Mouse (Mus musculus) gastrocnemius, adult 8-10 months (tissue): Measurements from ENCODE around the gene Ppm1l. TPM values are rescaled to one million over a fixed set of nuclear protein-coding genes. Genes with fewer than 3 reads are reported as not detected.
A peak's percentile ranks its signal among the peaks of the same experiment; 100 is the strongest.

Source experiments
- DNase-seq, 2 experiments: peaks; one replicate each; pipeline ENCODE4 v3.0.0; 2022; ENCODE audit warnings: low spot score in 2 of 2
- total RNA-seq, 4 experiments: library from RNA; stranded (reverse); gene quantifications; 2 replicates each; pipeline ENCODE4 v1.2.4; 2022

Ppm1l gene
- total RNA-seq, 4 experiments from 2014 or later: 102 to 132 (median 111) TPM

- no peak for DNase-seq
Observed at GRCm38 (mm10) chr3:69433580-69433979, 116.9 kb downstream of the Ppm1l start.

GRCm38 (mm10) chr3:69438773-69439514 lies 122.3 kb downstream of the Ppm1l start:
- DNase-seq: no peak

- no peak for DNase-seq
Observed at GRCm38 (mm10) chr3:69440761-69441160, 124.1 kb downstream of the Ppm1l start.

- no peak for DNase-seq
Observed at GRCm38 (mm10) chr3:69446989-69447388, 130.3 kb downstream of the Ppm1l start.

GRCm38 (mm10) chr3:69449041-69449440 lies 132.4 kb downstream of the Ppm1l start:
- DNase-seq: no peak

DNA sequence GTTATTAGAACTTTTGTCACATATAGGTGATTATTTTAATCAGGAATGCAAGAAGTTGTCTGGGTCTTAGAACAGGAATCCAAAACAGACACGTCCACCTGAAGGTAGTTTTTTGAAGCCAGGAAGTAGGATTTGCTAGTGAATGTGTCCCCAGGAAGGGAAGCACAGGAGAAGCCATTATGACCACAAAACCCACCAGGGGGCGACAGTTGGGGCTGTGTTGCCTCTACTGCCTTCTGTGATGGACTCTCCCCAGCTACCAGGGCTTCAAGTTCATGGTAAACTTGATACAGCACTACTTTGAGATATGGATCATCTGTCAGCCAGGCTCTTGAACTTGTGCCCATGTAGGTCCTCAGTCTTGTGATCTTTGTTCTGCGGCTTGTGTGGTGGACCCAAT lies 137.7 kb downstream of the Ppm1l start:
- no peak for DNase-seq

DNA sequence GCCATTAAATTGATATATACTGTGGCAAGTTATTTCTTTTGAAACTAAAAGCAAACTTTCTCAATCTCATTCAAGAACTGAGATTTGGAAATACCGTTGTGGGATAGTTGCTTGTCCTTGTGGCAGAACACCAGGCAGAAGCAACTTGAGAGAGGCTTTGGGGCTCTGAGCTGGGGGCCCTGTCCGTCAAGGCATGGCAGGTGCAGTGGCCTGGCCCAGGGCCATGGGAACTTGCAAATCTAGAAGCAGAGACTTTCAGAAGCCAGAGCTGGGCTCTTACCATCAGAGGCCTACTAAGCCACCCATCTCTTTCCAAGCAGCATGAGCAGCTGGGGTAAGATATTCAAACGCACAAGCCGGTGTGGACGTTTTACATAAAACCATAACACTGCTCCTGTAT lies 139.4 kb downstream of the Ppm1l start:
- peak; percentile 54 to 71 for DNase-seq

DNA sequence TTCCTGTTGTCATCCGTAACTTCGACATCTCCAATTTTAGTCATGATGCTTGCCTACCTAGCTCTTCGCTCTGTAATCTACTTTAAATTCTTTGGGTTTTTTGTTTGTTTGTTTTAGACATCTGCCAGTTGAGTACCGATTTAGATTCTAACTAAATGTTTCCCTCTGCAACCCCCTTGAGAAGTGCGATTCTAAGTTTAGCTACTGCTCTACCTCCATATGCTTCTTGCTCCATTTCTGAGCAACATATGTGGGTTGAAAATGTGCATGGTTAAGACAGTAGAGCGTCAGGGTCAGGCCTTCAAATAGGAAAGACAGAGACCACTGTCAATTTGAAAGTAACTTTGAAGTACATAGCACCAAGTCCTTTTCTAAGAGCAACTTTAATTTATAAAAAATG lies 142.1 kb downstream of the Ppm1l start:
- DNase-seq: no peak

DNA sequence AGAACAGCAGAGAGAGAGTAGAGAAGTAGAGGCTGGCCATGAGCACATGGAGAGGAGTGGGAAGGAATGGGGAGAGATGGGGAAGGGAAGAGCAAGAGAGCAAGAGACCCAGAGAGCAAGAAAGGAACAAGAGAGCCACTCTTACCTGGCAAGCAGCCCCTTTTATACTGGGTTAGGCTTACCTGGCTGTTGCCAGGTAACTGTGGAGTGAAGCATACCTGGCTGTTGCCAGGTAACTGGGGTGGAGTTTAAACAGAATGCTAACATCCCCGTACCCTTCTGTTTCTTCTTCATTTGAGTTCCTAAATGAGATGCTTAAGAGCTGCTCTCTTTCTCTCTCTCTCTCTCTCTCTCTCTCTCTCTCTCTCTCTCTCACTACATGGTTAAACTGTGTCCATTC lies 145.3 kb downstream of the Ppm1l start:
- DNase-seq: no peak

DNA sequence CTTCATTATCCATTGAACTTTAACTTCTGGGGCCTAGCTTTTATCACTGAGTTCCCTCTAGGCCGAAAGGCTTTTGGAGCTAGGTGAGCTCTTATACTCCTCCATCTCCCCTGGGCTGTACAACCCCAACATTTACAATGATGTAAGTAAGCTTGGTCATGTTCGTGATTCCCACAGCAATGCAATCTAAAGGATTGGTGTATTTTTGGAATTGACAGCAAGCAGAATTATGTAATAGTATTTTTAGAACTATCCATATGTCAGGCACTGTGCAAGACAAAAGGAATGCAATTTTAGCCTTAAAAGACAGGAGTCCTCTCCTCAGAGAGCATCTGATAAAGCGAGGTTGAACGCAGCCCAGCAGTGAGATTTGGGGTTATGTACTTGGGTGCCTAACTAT lies 149.1 kb downstream of the Ppm1l start:
- no peak for DNase-seq

DNA sequence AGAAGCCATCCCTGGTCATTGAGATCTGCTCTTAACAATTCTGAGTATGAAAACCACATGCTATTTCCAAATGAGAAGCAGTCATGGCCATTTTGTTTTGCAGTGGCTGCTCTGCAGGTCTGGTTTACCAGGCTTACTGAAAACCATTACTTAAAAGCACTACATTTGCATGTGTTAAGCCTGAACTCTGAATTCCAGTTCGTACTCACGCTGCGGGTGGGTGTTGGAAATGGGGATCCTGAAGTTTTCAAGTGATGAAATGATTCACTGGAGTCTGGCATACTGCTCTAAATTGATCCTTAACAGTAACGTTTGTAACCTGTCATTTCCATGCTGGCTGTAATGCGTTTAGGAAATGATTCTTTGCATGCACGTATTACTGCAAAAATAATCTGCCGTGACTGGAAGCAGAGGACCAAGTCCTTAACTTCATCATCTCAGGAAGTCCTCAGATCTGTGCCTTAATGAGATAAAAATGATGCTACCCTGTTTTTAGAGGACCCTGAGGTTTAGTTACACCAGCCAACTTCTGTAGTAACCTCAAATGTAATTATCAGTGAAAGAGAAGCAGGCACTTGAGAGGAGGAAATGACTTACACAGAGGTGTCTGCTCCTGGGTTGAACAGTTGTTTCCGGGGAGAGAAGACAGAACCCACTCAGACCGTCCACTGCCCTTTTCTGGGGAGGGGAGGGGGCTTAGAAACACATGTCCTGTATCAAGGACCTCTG lies 151.8 kb downstream of the Ppm1l start:
- DNase-seq: no peak

DNA sequence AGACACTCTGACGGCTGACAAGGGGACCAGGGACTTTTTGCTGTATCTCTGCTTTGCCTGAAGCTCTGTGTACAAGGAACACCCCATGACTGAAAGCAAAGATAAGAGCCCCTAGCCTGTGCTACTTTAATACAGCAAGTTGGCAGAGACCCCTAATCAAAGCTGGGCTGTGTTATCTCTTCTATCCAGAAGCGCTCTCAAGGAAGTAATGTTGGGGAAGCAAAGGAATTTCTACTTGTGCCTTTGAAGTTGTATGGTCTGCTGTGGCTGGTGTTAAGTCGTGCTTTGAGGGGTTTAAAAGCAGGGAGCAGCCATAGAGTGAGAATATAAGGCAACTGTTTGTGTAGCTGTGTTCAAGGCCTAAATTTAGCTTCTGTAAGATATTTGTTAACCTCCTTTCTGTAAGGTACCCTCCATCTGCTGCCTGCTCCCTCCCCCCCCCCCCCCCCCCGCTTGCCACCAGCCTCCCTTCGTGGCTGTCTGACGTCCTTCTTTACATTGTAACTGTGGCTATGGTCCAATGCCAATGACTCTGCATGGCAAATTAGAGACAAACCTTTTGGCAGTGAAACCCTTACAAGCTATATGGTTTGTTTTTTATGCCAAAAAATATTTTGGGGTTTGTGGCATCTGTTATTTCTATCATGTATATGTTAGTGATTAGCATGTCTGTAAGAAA lies 152.9 kb downstream of the Ppm1l start:
- DNase-seq: no peak

DNA sequence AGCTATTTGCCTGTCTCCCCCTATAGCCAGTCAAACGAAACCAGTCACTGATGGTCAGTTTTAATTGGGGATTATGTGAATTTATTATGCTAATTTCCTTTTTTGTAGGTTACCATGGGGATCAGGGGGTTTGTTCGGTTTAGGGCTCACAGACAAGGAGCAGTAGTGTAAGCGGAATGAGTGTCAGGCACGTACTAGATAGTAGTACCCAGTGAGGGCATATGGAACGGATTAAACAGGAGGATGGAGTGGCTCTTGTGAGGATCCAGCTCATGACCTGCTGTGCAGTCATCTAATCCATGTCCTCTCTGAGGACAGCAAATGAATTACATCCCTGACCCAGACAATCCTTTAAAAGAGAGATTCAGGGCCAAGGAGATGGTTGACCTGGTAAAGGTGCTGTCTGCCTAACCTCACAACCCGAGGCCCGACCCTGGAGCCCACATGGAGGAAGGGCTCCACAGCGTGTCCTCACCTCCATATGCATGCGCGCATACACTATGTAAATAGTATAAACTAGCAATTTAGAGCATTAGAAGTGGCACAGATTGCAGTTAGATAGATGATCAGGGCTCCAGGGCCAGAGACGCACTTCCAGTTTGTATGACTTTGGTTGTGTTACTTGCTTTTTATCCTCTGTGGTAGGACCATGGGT lies 153.6 kb downstream of the Ppm1l start:
- no peak for DNase-seq

DNA sequence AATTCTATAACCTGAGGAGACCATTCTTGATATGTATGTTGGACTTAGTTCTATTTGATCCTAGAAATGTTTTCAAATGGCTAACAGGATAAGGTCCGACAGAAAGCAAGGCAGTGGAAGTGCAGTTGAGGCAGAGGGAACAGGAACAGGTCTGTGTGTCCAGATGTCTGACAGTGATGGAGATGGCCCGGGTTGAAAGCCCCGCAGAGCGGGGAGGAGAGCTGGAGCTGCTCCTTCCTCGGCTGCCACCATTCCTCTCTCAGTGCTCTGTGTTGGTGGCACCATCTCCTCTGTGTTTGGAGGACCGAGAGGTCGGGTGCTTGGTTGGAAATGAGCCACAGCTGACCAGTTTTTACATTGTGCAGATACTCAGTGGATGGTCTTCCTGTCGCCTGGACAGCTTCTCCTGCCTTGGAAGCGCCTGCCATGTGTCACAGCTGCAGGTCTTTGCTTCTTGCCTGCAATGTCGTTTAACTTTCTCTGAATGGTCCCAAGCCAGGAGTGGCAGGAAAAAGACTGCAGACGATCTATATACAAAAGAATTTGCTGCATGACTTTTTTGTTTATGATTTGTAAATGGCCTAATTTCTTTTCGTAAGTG lies 159.3 kb downstream of the Ppm1l start:
- no peak for DNase-seq

DNA sequence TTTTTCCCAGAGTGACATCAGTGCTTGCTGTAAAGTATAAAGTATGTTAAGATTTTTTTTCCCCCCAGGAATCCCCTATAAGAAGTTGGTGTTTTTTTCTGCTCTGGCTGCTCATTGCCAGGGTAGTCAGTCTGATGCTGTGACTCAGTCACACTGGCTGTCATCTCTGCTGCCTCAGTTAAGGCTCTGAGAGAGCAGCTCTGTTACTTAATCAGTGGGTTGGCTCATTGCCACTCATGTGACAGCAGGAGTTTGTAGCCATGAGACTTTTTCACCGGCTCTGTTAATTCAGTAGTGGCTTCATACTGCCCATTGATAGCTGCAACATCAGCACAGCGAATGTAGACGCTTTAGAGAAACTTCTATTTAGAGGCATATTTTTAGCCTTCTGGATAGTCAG lies 163.3 kb downstream of the Ppm1l start:
- no peak for DNase-seq

DNA sequence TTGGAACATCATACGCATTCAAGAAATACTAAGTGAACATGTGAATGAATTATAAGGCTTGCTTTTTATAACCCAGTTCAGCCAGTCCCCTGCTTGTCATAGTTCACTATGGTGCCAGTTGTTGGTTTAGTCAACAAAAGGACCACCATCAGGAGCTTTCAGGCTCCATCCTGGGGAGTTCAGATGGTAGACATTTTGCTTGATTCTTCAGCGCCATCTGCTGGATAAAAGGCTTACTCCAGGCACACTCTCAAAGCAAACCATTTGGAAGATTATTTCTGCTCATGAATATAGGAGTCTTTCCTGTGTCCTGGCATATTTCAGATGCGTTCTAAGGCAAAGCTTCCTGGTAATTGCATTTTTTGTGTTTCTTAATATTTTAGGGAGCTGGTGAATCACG lies 165.2 kb downstream of the Ppm1l start:
- peak; percentile 38 to 48 for DNase-seq

DNA sequence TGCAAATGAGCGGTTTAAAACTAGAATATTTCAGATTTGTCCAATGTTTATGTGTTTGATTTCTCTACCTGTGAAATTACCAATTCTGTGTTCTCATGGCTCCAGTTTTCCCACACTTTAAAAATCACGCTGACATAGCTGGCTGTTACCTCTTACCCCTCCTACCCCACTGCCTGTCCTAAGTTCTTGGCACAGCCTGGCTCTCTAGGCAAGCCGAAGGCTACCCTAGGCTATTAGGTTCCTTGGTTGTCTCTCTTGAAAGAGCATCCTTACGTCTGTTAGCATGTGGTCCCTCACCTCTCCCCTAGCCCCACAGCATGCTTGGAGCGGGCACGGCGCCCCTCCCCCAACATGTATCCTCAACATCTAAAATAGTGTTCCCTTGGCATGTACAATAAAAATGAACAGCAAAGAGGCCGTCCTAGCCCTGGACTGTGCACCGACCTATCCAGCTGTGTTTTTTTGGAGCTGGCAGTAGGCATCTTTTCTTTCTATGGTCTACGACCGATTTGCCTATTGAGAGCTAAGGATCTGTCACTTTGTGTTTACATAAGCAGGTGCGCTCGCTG lies 167.4 kb downstream of the Ppm1l start:
- no peak for DNase-seq

GRCm38 (mm10) chr3:69484582-69484981 lies 167.9 kb downstream of the Ppm1l start:
- no peak for DNase-seq

DNA sequence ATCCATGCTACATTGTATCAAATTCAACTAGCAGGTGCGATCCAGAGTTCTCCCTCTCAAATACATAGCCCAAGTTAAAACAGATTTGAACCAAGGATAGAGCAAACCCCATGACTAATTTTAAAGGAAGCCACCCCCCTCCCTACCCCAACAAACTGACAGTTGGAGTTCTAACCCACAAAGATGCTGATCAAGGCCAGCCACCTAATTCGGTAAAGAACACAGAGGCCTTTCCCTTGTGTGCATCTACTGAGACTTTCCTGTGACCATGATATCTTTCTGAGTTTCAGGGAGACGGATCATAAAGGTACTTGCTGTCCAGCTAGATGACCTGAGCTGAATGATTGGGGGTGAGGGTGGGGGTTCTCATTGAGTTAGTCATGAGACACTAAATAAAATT lies 168.7 kb downstream of the Ppm1l start:
- no peak for DNase-seq

DNA sequence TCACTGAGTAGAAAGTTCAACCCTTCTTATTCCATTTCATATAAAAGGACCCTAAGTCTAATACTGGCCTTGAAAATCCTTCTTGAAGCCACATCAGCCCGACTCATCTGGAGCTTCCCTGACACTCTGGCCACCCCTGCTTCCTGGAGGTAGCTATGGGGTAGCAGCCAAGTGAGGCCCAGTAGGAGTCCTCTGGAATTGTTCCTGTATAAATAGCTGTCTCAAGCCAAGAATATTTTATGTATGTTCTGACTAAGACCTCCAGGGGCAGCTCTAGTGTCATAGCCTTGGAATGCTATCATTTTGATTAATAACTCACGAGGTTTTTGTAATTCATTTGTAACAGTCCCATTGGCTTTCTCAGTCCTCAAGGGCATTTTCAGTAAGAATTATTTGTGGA lies 169.1 kb downstream of the Ppm1l start:
- DNase-seq: no peak

DNA sequence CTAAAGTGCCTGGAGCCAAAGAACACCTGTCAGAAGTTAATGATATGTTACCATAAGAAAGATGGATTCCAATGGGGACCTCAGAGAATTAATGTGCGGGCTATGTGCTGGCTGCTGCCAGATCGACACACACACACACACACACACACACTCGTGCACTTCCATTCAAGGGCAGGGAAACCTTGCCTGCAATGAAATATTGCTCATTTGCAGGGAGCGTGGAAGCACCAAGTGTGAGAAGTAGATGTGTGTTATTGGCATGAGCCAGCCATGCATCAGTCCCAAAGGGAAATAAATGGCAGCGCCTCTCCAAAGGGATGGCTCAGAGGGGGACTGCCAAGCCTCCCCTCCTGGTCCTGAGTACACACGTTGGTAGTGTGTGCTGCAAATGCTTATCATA lies 170.8 kb downstream of the Ppm1l start:
- DNase-seq: no peak
